Mouse (Mus musculus): Measurements from ENCODE around the gene Wfdc1.

The Wfdc1 gene

GRCm38 (mm10) chr8:119694696-119695095 is 28.5 kb downstream of the Wfdc1 start:
- no peak for DNase-seq

GRCm38 (mm10) chr8:119697163-119697562 is 31.0 kb downstream of the Wfdc1 start:
- DNase-seq: no peak

GRCm38 (mm10) chr8:119698960-119699359 is 32.8 kb downstream of the Wfdc1 start:
- DNase-seq: peak; percentile 67

GRCm38 (mm10) chr8:119699549-119700134 is 33.5 kb downstream of the Wfdc1 start, which contains the start of gene Atp2c2:
Gene Atp2c2 (plus strand): TSS chr8:119700009.
- DNase-seq: no peak

- no peak for DNase-seq
Measured at GRCm38 (mm10) chr8:119702965-119703364, 36.8 kb downstream of the Wfdc1 start.

GRCm38 (mm10) chr8:119707146-119707545 is 41.0 kb downstream of the Wfdc1 start:
- DNase-seq: no peak

GRCm38 (mm10) chr8:119708471-119708870 is 42.3 kb downstream of the Wfdc1 start:
- DNase-seq: no peak

GRCm38 (mm10) chr8:119708878-119709702 is 42.9 kb downstream of the Wfdc1 start:
- DNase-seq: no peak

- no peak for DNase-seq
Measured at GRCm38 (mm10) chr8:119709703-119710093, 43.5 kb downstream of the Wfdc1 start.

- no peak for DNase-seq
Measured at GRCm38 (mm10) chr8:119712226-119712625, 46.1 kb downstream of the Wfdc1 start.

- no peak for DNase-seq
Measured at GRCm38 (mm10) chr8:119713421-119713820, 47.3 kb downstream of the Wfdc1 start.

- DNase-seq: no peak
Measured at GRCm38 (mm10) chr8:119715221-119715620, 49.1 kb downstream of the Wfdc1 start.

GRCm38 (mm10) chr8:119716730-119717299 is 50.6 kb downstream of the Wfdc1 start:
- no peak for DNase-seq

- peak; percentile 21 for DNase-seq
Measured at GRCm38 (mm10) chr8:119717765-119718164, 51.6 kb downstream of the Wfdc1 start.

GRCm38 (mm10) chr8:119719011-119719501 is 52.9 kb downstream of the Wfdc1 start:
- DNase-seq: no peak

- no peak for DNase-seq
Measured at GRCm38 (mm10) chr8:119722348-119722747, 56.2 kb downstream of the Wfdc1 start.

GRCm38 (mm10) chr8:119723676-119724075 is 57.5 kb downstream of the Wfdc1 start:
- no peak for DNase-seq

- DNase-seq: no peak
Measured at GRCm38 (mm10) chr8:119724596-119724995, 58.4 kb downstream of the Wfdc1 start.

- DNase-seq: peak; percentile 28
Measured at GRCm38 (mm10) chr8:119727093-119727492, 60.9 kb downstream of the Wfdc1 start.

- DNase-seq: no peak
Measured at GRCm38 (mm10) chr8:119728351-119728895, 62.3 kb downstream of the Wfdc1 start.

GRCm38 (mm10) chr8:119732072-119732471 is 65.9 kb downstream of the Wfdc1 start:
- DNase-seq: no peak

GRCm38 (mm10) chr8:119736348-119736917 is 70.3 kb downstream of the Wfdc1 start:
- no peak for DNase-seq
